Mouse (Mus musculus) embryonic fibroblast, embryonic 13.5 days (primary cell): ENCODE results near the gene Rab33a.

Experiments
- CTCF ChIP-seq: IDR thresholded peaks from 2 replicates; pipeline ENCODE4 v1.5.1; 2011; ENCODE audit warnings: mild to moderate bottlenecking, control low read depth, low read length, moderate library complexity, borderline replicate concordance; ENCODE audit not compliant: insufficient read depth
- POLR2A ChIP-seq: IDR thresholded peaks from 2 replicates; pipeline ENCODE4 v1.6.1; 2011; ENCODE audit warnings: low read depth, mild to moderate bottlenecking, control low read depth, low read length, moderate library complexity

DNA sequence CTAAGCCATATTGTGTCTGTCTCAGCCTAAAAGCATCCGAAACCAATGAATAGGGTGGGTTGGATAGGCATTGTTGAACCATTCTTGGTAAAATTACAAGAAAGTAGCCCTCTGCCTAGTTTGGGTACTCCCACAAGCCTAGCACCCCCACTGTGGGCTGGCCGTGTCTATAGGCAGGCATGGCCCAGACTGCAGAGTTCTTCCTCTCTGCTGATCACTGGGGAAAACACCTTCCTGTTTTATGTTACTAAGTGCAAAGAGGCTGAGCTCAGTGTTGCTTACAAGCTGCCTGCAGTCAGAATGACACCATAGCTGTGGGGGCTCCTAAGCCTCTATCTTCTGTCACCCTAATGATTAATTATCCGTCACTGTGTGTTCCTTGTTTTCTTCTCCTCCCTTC lies 4.4 kb downstream of the Rab33a start:
- TF ChIP-seq CTCF (no peak), POLR2A (no peak)
